Mouse (Mus musculus): Measurements from ENCODE around the gene Cgref1. TPM values are rescaled to one million over a fixed set of nuclear protein-coding genes. Genes with fewer than 3 reads are reported as not detected.

The Cgref1 gene
- polyA plus RNA-seq, 1 experiment from 2014 or later, result 5.1 TPM

DNA sequence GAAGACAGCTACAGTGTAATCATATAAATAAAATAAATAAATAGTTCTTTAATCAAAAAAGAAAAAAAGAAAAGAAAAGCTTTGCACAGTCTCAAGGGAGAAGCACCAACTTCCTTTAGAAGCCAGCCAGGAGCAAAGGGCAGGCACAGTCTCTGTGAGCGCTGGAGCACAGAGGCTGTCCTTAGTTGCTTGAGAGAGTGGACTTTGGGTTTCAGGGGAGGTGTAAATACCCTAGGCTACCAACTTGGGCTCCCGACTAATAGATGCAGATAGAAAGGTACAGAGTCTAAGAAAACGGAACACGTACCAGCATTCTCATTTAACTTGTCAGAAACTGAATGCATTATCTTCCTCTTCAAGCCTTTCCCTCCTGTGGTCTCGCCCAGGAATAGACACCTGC lies 3.2 kb upstream of the Cgref1 start:
- Histone ChIP-seq H3K9ac (no peak overlapping the region), H3K4me1 (peaks cover 26% of the 10 kb centered on the region), H3K27me3 (replicated peaks) (peaks cover 22% of the 10 kb centered on the region), H3K4me3 (no peak overlapping the region), H3K9me3 (replicated peaks) (no peaks in the 10 kb centered on the region), H3K27ac (no peak overlapping the region), H3K36me3 (peaks cover 18% of the 10 kb centered on the region), H3K4me2 (no peak overlapping the region)
- 68% methylated on average over 5 of the region's 5 CpGs for WGBS (ENCODE audit: insufficient replicate concordance)
- no peak for ATAC-seq

DNA sequence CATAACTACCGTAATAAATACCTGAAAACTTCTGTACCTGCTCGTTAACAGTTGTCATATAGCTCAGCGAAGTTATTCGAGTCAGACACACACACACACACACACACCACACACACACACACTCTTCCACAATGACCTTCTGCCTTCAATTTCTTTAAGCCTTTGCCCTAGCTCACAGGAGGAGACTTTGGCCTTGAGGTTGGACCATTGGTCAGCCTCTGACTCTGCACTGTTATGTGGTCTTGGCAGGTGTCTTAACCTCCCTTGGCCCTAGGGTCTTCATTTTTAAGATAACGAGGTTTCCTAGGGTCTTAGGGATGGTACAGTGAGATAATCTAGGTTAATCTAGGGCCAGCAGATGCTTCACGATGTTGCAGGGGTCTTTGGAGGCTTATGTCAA lies 1.0 kb downstream of the Cgref1 start:
- H3K4me3 ChIP-seq, result no peak overlapping the region
- no peaks in the 10 kb centered on the region for H3K9me3 ChIP-seq (replicated peaks)
- ATAC-seq, result no peak
- peak overlapping the region; percentile 72; the same call in 1 of the 2 replicates for H3K4me2 ChIP-seq
- no peak overlapping the region for H3K9ac ChIP-seq
- H3K36me3 ChIP-seq, result no peaks in the 10 kb centered on the region
- H3K27me3 ChIP-seq (replicated peaks), result peaks cover 22% of the 10 kb centered on the region
- no peak overlapping the region for H3K27ac ChIP-seq
- H3K4me1 ChIP-seq, result peaks cover 12% of the 10 kb centered on the region
- 70% methylated on average over 6 of the region's 6 CpGs for WGBS (ENCODE audit: insufficient replicate concordance)

DNA sequence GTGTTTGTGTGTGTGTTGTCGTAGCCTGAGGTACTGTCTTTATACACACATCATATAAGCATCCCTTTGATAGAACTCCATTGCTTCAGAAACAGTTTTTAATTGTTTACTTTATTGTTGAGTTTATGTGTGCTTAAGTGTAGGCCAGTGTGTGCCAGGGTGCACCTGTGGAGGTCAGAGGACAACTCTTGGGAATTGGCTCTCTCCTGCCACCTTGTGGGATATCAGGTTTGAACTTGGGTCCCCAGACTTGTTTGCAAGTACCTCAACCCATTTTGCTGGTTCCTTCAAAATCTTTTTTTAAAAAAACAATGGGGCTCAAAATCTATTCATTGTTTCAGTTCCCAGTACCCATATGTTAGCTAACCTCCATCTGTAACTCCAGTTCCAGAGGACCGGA lies 2.4 kb downstream of the Cgref1 start:
- ATAC-seq, result no peak
- no peak overlapping the region for H3K4me2 ChIP-seq
- no peak overlapping the region for H3K27ac ChIP-seq
- H3K9ac ChIP-seq, result no peak overlapping the region
- no peaks in the 10 kb centered on the region for H3K36me3 ChIP-seq
- WGBS (ENCODE audit: insufficient replicate concordance), result 81% methylated on average over 2 of the region's 2 CpGs
- H3K9me3 ChIP-seq (replicated peaks), result no peaks in the 10 kb centered on the region
- H3K4me1 ChIP-seq, result peaks cover 6% of the 10 kb centered on the region
- no peak overlapping the region for H3K4me3 ChIP-seq
- peaks cover 22% of the 10 kb centered on the region for H3K27me3 ChIP-seq (replicated peaks)

DNA sequence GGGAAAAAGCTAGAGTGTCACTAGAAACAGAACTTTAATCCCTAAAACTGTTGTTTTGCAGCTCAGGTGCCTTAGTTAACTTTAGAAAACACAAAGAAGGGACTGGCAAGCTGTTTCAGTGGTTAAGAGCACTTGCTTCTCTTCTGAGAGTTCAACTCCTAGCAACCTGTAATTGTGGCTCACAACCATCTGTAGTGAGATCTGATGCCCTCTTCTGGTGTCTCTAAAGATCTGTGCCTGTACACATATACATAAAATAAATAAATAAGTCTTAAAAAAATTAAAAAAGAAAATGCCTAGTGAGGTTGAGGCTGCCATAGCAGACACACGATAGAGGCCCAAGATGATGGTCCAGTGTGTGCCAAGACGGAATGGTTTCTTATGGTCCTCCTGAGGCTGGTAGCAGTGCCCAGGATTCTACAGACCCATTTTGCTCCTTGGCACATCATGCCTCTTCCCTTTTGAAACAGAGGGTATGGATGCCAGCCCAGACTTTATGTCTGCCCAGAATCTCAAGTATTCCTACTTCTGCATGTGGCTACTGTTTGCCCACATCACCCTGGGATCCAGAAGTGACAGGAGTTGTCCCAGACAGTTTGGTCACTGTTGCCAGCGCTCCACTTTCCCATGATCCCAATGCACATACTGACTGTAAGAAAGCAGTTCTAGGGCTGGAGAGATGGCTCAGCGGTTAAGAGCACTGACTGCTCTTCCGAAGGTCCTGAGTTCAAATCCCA lies 10.5 kb downstream of the Cgref1 start:
- WGBS (ENCODE audit: insufficient replicate concordance), result 81% methylated on average over 5 of the region's 5 CpGs

DNA sequence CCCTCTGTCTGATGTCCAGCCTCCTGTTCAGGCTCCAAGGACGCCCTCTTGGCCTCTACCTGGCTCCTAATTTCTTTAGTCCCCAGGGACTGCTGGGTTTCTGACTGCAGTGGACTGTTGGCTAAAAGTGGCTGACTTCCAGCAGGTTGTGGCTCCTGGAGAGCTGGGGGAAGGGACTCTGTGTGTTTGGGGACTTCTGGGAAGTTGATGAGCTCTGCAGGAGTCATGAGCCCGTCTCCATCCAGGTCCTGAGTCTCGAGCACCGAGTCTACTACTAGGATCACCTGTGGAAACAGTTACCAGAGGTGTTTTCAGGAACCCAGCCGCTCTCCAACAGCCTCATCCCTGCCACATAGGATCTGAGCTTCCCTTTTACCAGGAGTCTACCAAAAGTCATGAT lies 11.7 kb downstream of the Cgref1 start:
- Histone ChIP-seq H3K9ac (no peak overlapping the region), H3K4me1 (no peaks in the 10 kb centered on the region), H3K9me3 (replicated peaks) (no peaks in the 10 kb centered on the region), H3K27ac (no peak overlapping the region), H3K4me2 (no peak overlapping the region), H3K27me3 (replicated peaks) (no peaks in the 10 kb centered on the region), H3K36me3 (peaks cover 6% of the 10 kb centered on the region), H3K4me3 (no peak overlapping the region)
- no peak for ATAC-seq
- 51% methylated on average over 5 of the region's 5 CpGs for WGBS (ENCODE audit: insufficient replicate concordance)

More for the DNA sequence above, 10.5 kb downstream of the Cgref1 start:
- Histone ChIP-seq H3K4me3 (no peak overlapping the region), H3K9me3 (replicated peaks) (no peaks in the 10 kb centered on the region), H3K9ac (no peak overlapping the region), H3K36me3 (peaks cover 6% of the 10 kb centered on the region), H3K27ac (no peak overlapping the region), H3K4me1 (no peaks in the 10 kb centered on the region), H3K27me3 (replicated peaks) (no peaks in the 10 kb centered on the region), H3K4me2 (no peak overlapping the region)
- no peak for ATAC-seq

DNA sequence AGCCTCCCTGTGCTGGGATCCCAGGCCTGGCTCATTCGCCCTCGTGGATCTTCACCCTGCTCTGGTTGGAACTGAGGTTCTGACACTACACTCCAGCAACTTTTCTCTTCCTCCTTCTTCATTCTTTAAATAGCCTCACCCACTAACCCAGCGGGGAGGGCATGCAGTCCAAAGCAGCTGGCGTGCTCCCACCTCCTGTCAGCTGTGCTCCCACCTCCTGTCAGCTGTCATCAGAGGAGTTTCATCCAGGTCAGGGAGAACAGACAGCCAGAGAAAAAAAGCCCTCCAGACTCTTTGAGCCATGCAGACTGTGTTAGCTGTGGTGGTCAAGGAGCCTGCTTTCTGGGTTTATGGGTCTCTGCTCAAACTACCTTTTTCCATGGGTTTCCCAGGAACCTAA lies 14.0 kb downstream of the Cgref1 start:
- WGBS (ENCODE audit: insufficient replicate concordance), result 78% methylated on average over 4 of the region's 4 CpGs
- H3K4me3 ChIP-seq, result no peak overlapping the region
- no peak overlapping the region for H3K27ac ChIP-seq
- H3K36me3 ChIP-seq, result peaks cover 6% of the 10 kb centered on the region
- ATAC-seq, result no peak
- no peaks in the 10 kb centered on the region for H3K4me1 ChIP-seq
- no peak overlapping the region for H3K9ac ChIP-seq
- H3K27me3 ChIP-seq (replicated peaks), result no peaks in the 10 kb centered on the region
- no peaks in the 10 kb centered on the region for H3K9me3 ChIP-seq (replicated peaks)
- no peak overlapping the region for H3K4me2 ChIP-seq

DNA sequence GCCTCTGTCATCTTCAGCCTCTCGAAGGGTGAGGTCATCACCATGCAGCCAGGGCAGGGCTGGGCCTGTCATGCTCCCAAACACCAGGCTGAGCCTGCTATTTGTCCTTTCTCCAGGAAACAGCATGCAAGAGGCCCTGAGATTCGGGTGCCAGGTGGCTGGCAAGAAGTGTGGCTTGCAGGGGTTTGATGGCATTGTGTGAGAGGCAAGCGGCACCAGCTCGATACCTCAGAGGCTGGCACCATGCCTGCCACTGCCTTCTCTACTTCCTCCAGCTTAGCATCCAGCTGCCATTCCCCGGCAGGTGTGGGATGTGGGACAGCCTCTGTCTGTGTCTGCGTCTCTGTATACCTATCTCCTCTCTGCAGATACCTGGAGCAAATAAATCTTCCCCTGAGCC lies 14.5 kb downstream of the Cgref1 start:
- 85% methylated on average over 6 of the region's 6 CpGs for WGBS (ENCODE audit: insufficient replicate concordance)
- no peak overlapping the region for H3K27ac ChIP-seq
- ATAC-seq, result no peak

DNA sequence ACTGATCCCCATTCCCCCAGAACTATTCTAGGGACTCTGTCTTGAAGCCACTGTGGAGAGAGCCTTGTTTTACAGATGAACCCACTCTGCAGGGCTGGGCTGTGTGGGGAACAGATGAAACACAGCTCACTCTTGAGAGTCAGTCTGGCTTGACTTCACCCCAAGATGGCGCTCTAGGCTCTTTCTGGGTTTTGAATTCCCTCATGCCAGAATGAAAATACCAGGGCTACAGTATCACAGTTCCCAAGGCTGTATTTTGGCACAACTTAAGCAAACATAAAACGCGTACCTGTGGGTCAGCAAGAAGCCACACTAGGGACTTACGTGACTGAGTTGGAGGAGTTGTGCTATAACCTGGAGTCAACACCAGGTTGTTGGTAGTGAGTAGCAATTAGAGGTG lies 15.3 kb downstream of the Cgref1 start:
- no peak for ATAC-seq
- peaks cover 9% of the 10 kb centered on the region for H3K36me3 ChIP-seq
- H3K4me3 ChIP-seq, result no peak overlapping the region
- H3K9ac ChIP-seq, result no peak overlapping the region
- no peaks in the 10 kb centered on the region for H3K27me3 ChIP-seq (replicated peaks)
- H3K27ac ChIP-seq, result no peak overlapping the region
- WGBS (ENCODE audit: insufficient replicate concordance), result 56% methylated on average over 4 of the region's 4 CpGs
- no peaks in the 10 kb centered on the region for H3K9me3 ChIP-seq (replicated peaks)
- H3K4me1 ChIP-seq, result no peaks in the 10 kb centered on the region
- H3K4me2 ChIP-seq, result no peak overlapping the region

More for the DNA sequence above, 14.5 kb downstream of the Cgref1 start:
- no peak overlapping the region for H3K4me2 ChIP-seq
- H3K9me3 ChIP-seq (replicated peaks), result no peaks in the 10 kb centered on the region
- no peak overlapping the region for H3K4me3 ChIP-seq
- no peak overlapping the region for H3K9ac ChIP-seq
- no peaks in the 10 kb centered on the region for H3K27me3 ChIP-seq (replicated peaks)
- no peaks in the 10 kb centered on the region for H3K4me1 ChIP-seq
- H3K36me3 ChIP-seq, result peaks cover 6% of the 10 kb centered on the region

DNA sequence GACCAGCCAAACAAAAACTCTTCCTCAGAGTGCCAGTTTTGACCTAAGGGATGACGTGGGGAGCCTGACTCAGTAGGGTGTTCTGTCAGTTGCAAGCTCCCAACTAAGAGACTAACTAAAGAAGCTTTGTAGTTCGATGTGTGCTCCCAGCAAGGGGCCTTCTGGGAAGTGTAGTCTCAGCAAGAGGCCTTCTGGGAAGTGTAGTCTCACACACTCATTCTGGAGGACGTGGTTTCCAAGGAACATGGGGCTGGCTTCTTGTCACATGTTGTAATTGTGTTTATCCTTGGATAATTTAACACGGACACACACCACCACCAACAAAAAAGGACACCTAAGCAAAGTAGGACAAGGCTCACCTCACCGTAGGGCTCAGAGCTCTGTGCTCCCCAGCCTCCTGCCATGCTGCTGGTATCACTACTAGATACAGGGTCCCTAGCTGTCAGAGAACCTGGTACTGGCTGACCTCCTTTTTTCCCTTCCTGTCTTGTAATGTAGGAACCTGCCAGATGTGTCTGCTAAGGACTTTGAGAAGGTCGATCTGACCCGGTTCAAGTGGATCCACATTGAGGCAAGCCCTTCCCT lies 17.4 kb downstream of the Cgref1 start:
- no peak overlapping the region for H3K4me3 ChIP-seq
- peaks cover 9% of the 10 kb centered on the region for H3K36me3 ChIP-seq
- no peaks in the 10 kb centered on the region for H3K27me3 ChIP-seq (replicated peaks)
- WGBS (ENCODE audit: insufficient replicate concordance), result 46% methylated on average over 7 of the region's 7 CpGs
- no peak overlapping the region for H3K27ac ChIP-seq
- ATAC-seq, result no peak
- 0 out of 2 replicates have a peak overlapping the region, but pooled peaks have one; percentile 4 for H3K4me2 ChIP-seq
- H3K4me1 ChIP-seq, result peaks cover 13% of the 10 kb centered on the region
- H3K9me3 ChIP-seq (replicated peaks), result no peaks in the 10 kb centered on the region
- H3K9ac ChIP-seq, result no peak overlapping the region

DNA sequence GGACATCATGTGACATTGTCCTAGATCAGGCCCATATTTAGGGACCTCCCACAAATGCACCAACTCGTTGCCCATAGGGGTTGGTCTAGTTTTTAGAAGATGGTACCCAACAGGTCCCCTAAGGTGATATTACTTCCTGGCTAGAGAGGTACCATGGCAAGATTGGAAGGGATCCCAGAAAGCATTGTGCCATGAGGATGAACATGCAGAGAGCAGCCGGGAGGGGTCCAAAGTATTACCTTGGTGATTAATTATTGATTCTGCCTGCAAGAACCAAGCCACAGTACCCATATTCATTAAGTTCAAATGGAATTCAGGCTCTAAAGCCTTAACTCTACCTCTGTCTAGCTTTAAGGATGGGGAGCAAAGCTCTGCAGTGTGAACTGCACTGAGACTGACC lies 19.3 kb downstream of the Cgref1 start:
- H3K9me3 ChIP-seq (replicated peaks), result no peaks in the 10 kb centered on the region
- H3K9ac ChIP-seq, result no peak overlapping the region
- no peaks in the 10 kb centered on the region for H3K27me3 ChIP-seq (replicated peaks)
- ATAC-seq, result no peak
- H3K27ac ChIP-seq, result no peak overlapping the region
- peaks cover 5% of the 10 kb centered on the region for H3K36me3 ChIP-seq
- peaks cover 28% of the 10 kb centered on the region for H3K4me1 ChIP-seq
- H3K4me3 ChIP-seq, result no peak overlapping the region
- WGBS (ENCODE audit: insufficient replicate concordance), result 70% methylated on average over 2 of the region's 2 CpGs
- H3K4me2 ChIP-seq, result no peak overlapping the region

DNA sequence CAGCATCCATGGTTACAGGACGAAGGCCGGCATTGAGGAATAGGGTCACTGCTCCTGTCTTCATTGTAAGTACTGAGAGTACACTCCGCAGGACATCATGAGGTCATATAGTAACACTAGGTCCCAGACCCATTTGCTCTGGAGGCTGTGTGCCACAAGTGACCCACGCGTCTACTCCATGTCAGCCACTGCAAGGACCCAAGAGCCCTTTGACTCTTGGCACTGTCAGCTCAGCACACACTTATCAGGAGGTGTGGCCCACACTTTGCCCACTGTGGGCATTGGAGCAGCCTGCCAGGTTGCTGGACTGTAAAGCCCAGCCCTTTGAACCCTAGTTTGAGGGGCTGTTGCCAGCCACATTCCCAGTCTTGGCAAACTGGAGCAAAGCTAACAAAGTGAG lies 20.2 kb downstream of the Cgref1 start:
- Histone ChIP-seq H3K4me3 (no peak overlapping the region), H3K4me2 (no peak overlapping the region), H3K27ac (no peak overlapping the region), H3K9me3 (replicated peaks) (no peaks in the 10 kb centered on the region), H3K27me3 (replicated peaks) (no peaks in the 10 kb centered on the region), H3K4me1 (peaks cover 36% of the 10 kb centered on the region), H3K36me3 (peaks cover 11% of the 10 kb centered on the region), H3K9ac (no peak overlapping the region)
- WGBS (ENCODE audit: insufficient replicate concordance), result 86% methylated on average over 5 of the region's 5 CpGs
- no peak for ATAC-seq

DNA sequence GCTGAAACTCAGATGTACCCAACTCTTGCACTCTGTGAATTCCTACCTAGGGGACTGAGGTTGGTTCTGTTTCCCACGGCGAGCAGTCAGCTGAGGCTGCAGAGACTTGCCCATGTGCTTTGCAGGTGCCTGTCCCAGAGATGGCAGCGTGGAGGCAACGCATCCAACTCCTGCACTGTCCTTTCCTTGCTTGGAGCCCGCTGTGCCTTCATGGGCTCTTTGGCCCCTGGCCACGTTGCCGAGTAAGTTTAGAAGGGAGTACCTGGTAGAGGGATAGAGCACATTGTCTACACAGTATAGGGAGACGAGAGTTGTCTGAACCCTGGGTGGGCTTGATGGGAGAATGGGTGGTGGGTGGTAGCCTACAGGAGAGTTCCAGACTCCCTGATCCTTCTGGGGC lies 20.8 kb downstream of the Cgref1 start:
- H3K4me1 ChIP-seq, result peaks cover 42% of the 10 kb centered on the region
- H3K9me3 ChIP-seq (replicated peaks), result no peaks in the 10 kb centered on the region
- no peak overlapping the region for H3K4me3 ChIP-seq
- H3K27me3 ChIP-seq (replicated peaks), result no peaks in the 10 kb centered on the region
- WGBS (ENCODE audit: insufficient replicate concordance), result 79% methylated on average over 8 of the region's 8 CpGs
- H3K9ac ChIP-seq, result no peak overlapping the region
- H3K36me3 ChIP-seq, result peaks cover 17% of the 10 kb centered on the region
- H3K27ac ChIP-seq, result no peak overlapping the region
- H3K4me2 ChIP-seq, result no peak overlapping the region
- no peak for ATAC-seq
